Mouse (Mus musculus) cortical plate, adult 2 months (tissue): ENCODE measurements around the gene Myo7a.

Source experiments
- CTCF ChIP-seq: fragments of 200-500 bp; IDR thresholded peaks from 2 replicates; pipeline ENCODE4 v1.5.1; 2011; ENCODE audit warnings: mild to moderate bottlenecking, control low read depth, low read length; ENCODE audit not compliant: insufficient read depth; ENCODE audit errors: extremely low read depth
- POLR2A ChIP-seq: fragments of 200-500 bp; IDR thresholded peaks from 2 replicates; pipeline ENCODE4 v1.6.1; 2011; ENCODE audit warnings: mild to moderate bottlenecking, low read length, control low read depth; ENCODE audit not compliant: insufficient read depth; ENCODE audit errors: extremely low read depth

- TF ChIP-seq CTCF = no peak
- no peak for TF ChIP-seq POLR2A
Observed at GRCm38 (mm10) chr7:98142247-98142646, 22.9 kb upstream of the Myo7a start.
